Mouse (Mus musculus): ENCODE data around the gene Mnx1. TPM values are rescaled to one million over a fixed set of nuclear protein-coding genes. Genes with fewer than 3 reads are reported as not detected.

The Mnx1 gene
- polyA plus RNA-seq, 1 experiment from 2014 or later, result 0.08 TPM

- no peaks in the 10 kb centered on the region for H3K9me3 ChIP-seq (replicated peaks)
- H3K36me3 ChIP-seq, result no peaks in the 10 kb centered on the region
- H3K4me3 ChIP-seq, result no peak overlapping the region
- no peak overlapping the region for H3K9ac ChIP-seq
- H3K27ac ChIP-seq (ENCODE audit: poor library complexity, severe bottlenecking), result no peak overlapping the region
- WGBS, result 5% methylated on average over 1 of the region's 1 CpGs
- peaks cover 98% of the 10 kb centered on the region for H3K27me3 ChIP-seq (replicated peaks)
- H3K4me1 ChIP-seq (replicated peaks), result peaks cover 27% of the 10 kb centered on the region
- ATAC-seq (ENCODE audit: insufficient number of reproducible peaks, low FRiP score), result no peak
- H3K4me2 ChIP-seq, result no peak overlapping the region
Observed at GRCm38 (mm10) chr5:29476021-29476420, 2.2 kb downstream of the Mnx1 start.

GRCm38 (mm10) chr5:29475556-29475955 is 2.7 kb downstream of the Mnx1 start:
- Histone ChIP-seq H3K36me3 (no peaks in the 10 kb centered on the region), H3K9ac (no peak overlapping the region), H3K4me2 (no peak overlapping the region), H3K9me3 (replicated peaks) (no peaks in the 10 kb centered on the region), H3K27ac (ENCODE audit: poor library complexity, severe bottlenecking) (no peak overlapping the region), H3K27me3 (replicated peaks) (peaks cover 98% of the 10 kb centered on the region), H3K4me3 (no peak overlapping the region), H3K4me1 (replicated peaks) (peaks cover 27% of the 10 kb centered on the region)
- 10% methylated on average over 5 of the region's 5 CpGs for WGBS
- ATAC-seq (ENCODE audit: insufficient number of reproducible peaks, low FRiP score), result no peak

- no peak overlapping the region for H3K4me3 ChIP-seq
- no peak overlapping the region for H3K27ac ChIP-seq (ENCODE audit: poor library complexity, severe bottlenecking)
- no peak for ATAC-seq (ENCODE audit: insufficient number of reproducible peaks, low FRiP score)
- H3K36me3 ChIP-seq, result no peaks in the 10 kb centered on the region
- H3K9ac ChIP-seq, result no peak overlapping the region
- H3K4me1 ChIP-seq (replicated peaks), result peaks cover 27% of the 10 kb centered on the region
- 1% methylated on average over 10 of the region's 10 CpGs for WGBS
- H3K9me3 ChIP-seq (replicated peaks), result no peaks in the 10 kb centered on the region
- no peak overlapping the region for H3K4me2 ChIP-seq
- H3K27me3 ChIP-seq (replicated peaks), result peaks cover 98% of the 10 kb centered on the region
Observed at GRCm38 (mm10) chr5:29475041-29475440, 3.2 kb downstream of the Mnx1 start.

GRCm38 (mm10) chr5:29474246-29474960 is 3.9 kb downstream of the Mnx1 start:
- no peak overlapping the region for H3K27ac ChIP-seq (ENCODE audit: poor library complexity, severe bottlenecking)
- H3K9ac ChIP-seq, result no peak overlapping the region
- 0 out of 2 replicates have a peak overlapping the region, but pooled peaks have one; percentile 3 for H3K4me3 ChIP-seq
- no peak for ATAC-seq (ENCODE audit: insufficient number of reproducible peaks, low FRiP score)
- no peak overlapping the region for H3K4me2 ChIP-seq
- WGBS, result 3% methylated on average over 35 of the region's 35 CpGs
- no peaks in the 10 kb centered on the region for H3K36me3 ChIP-seq
- no peaks in the 10 kb centered on the region for H3K9me3 ChIP-seq (replicated peaks)
- peaks cover 98% of the 10 kb centered on the region for H3K27me3 ChIP-seq (replicated peaks)
- H3K4me1 ChIP-seq (replicated peaks), result peaks cover 27% of the 10 kb centered on the region

- H3K4me2 ChIP-seq, result no peak overlapping the region
- 1% methylated on average over 35 of the region's 35 CpGs for WGBS
- no peak overlapping the region for H3K27ac ChIP-seq (ENCODE audit: poor library complexity, severe bottlenecking)
- no peaks in the 10 kb centered on the region for H3K9me3 ChIP-seq (replicated peaks)
- H3K9ac ChIP-seq, result no peak overlapping the region
- H3K36me3 ChIP-seq, result no peaks in the 10 kb centered on the region
- H3K4me3 ChIP-seq, result peak overlapping the region; percentile 3; the same call in 1 of the 2 replicates
- no peak for ATAC-seq (ENCODE audit: insufficient number of reproducible peaks, low FRiP score)
- H3K27me3 ChIP-seq (replicated peaks), result peaks cover 97% of the 10 kb centered on the region
- H3K4me1 ChIP-seq (replicated peaks), result peaks cover 22% of the 10 kb centered on the region
Observed at GRCm38 (mm10) chr5:29473551-29474245, 4.6 kb downstream of the Mnx1 start.

GRCm38 (mm10) chr5:29471855-29472665 is 6.2 kb downstream of the Mnx1 start:
- Histone ChIP-seq H3K27me3 (replicated peaks) (peaks cover 95% of the 10 kb centered on the region), H3K27ac (ENCODE audit: poor library complexity, severe bottlenecking) (no peak overlapping the region), H3K36me3 (no peaks in the 10 kb centered on the region), H3K4me3 (no peak overlapping the region), H3K9ac (no peak overlapping the region), H3K4me2 (no peak overlapping the region), H3K4me1 (replicated peaks) (peaks cover 18% of the 10 kb centered on the region; the same call in 1 of the 2 replicates), H3K9me3 (replicated peaks) (no peaks in the 10 kb centered on the region)
- 1% methylated on average over 22 of the region's 22 CpGs for WGBS
- ATAC-seq (ENCODE audit: insufficient number of reproducible peaks, low FRiP score), result no peak

- ATAC-seq (ENCODE audit: insufficient number of reproducible peaks, low FRiP score), result no peak
- H3K36me3 ChIP-seq, result no peaks in the 10 kb centered on the region
- H3K4me1 ChIP-seq (replicated peaks), result peaks cover 18% of the 10 kb centered on the region; the same call in 1 of the 2 replicates
- H3K27ac ChIP-seq (ENCODE audit: poor library complexity, severe bottlenecking), result no peak overlapping the region
- 4% methylated on average over 11 of the region's 11 CpGs for WGBS
- no peak overlapping the region for H3K4me3 ChIP-seq
- peaks cover 95% of the 10 kb centered on the region for H3K27me3 ChIP-seq (replicated peaks)
- H3K9me3 ChIP-seq (replicated peaks), result no peaks in the 10 kb centered on the region
- H3K9ac ChIP-seq, result no peak overlapping the region
- no peak overlapping the region for H3K4me2 ChIP-seq
Observed at GRCm38 (mm10) chr5:29471396-29471795, 6.9 kb downstream of the Mnx1 start.

- no peaks in the 10 kb centered on the region for H3K9me3 ChIP-seq (replicated peaks)
- 4% methylated on average over 20 of the region's 20 CpGs for WGBS
- ATAC-seq (ENCODE audit: insufficient number of reproducible peaks, low FRiP score), result no peak
- H3K27ac ChIP-seq (ENCODE audit: poor library complexity, severe bottlenecking), result no peak overlapping the region
- H3K36me3 ChIP-seq, result no peaks in the 10 kb centered on the region
- peaks cover 95% of the 10 kb centered on the region for H3K27me3 ChIP-seq (replicated peaks)
- H3K4me1 ChIP-seq (replicated peaks), result peaks cover 18% of the 10 kb centered on the region; the same call in 1 of the 2 replicates
- H3K4me2 ChIP-seq, result no peak overlapping the region
- no peak overlapping the region for H3K4me3 ChIP-seq
- no peak overlapping the region for H3K9ac ChIP-seq
Observed at GRCm38 (mm10) chr5:29470851-29471394, 7.3 kb downstream of the Mnx1 start.

- Histone ChIP-seq H3K4me3 (no peak overlapping the region), H3K4me1 (replicated peaks) (peaks cover 18% of the 10 kb centered on the region; the same call in 1 of the 2 replicates), H3K27me3 (replicated peaks) (peaks cover 95% of the 10 kb centered on the region), H3K9ac (no peak overlapping the region), H3K9me3 (replicated peaks) (no peaks in the 10 kb centered on the region), H3K4me2 (no peak overlapping the region), H3K36me3 (no peaks in the 10 kb centered on the region), H3K27ac (ENCODE audit: poor library complexity, severe bottlenecking) (no peak overlapping the region)
- 17% methylated on average over 5 of the region's 5 CpGs for WGBS
- no peak for ATAC-seq (ENCODE audit: insufficient number of reproducible peaks, low FRiP score)
Observed at GRCm38 (mm10) chr5:29470271-29470670, 8.0 kb downstream of the Mnx1 start.

GRCm38 (mm10) chr5:29469501-29469900 is 8.8 kb downstream of the Mnx1 start:
- 11% methylated on average over 4 of the region's 4 CpGs for WGBS
- H3K4me2 ChIP-seq, result no peak overlapping the region
- ATAC-seq (ENCODE audit: insufficient number of reproducible peaks, low FRiP score), result no peak
- H3K27me3 ChIP-seq (replicated peaks), result peaks cover 89% of the 10 kb centered on the region
- peaks cover 18% of the 10 kb centered on the region; the same call in 1 of the 2 replicates for H3K4me1 ChIP-seq (replicated peaks)
- no peak overlapping the region for H3K27ac ChIP-seq (ENCODE audit: poor library complexity, severe bottlenecking)
- no peaks in the 10 kb centered on the region for H3K9me3 ChIP-seq (replicated peaks)
- H3K4me3 ChIP-seq, result no peak overlapping the region
- H3K36me3 ChIP-seq, result no peaks in the 10 kb centered on the region
- no peak overlapping the region for H3K9ac ChIP-seq

Measured in heart, embryonic 12.5 days (tissue).